Mouse (Mus musculus) testis, postnatal 10 days (tissue): ENCODE data around the gene Mrgprb3.

Experiments used
- DNase-seq: peaks from one replicate; pipeline ENCODE4 v3.0.0; 2021; ENCODE audit warnings: low spot score

Mrgprb3 gene

DNA sequence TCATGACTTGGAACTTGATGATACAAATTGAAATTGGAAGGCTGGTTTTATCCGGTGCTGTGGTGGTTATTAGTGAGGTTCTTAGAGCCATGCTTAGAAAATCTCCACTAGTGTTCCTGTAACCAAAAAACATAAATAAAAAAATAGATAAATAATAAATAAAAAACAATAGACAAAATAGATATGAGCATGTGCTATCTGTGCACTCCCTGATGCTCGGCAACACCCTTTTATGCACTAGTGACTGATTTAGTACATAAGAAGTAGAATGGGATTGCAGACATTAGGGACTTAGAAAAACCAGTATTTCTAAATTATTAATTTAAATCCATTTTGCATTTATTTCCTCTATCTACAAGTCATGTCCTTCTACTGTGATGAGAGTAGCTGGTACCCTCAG is at the start of gene Mrgprb3:
Mrgprb3 (minus strand) TSS at position 101 of the 400 bp plus-strand sequence.
- no peak for DNase-seq
